ENCODE assay signal across 8 mouse cellular contexts in genomic region chr10:115361840-115362622, GRCm38 (mm10). TPM values are rescaled to one million over a fixed set of nuclear protein-coding genes. Genes with fewer than 3 reads are reported as not detected.
DNase-seq lines count a peak whose midpoint lies in the region; ATAC-seq and TF ChIP-seq lines count a peak whose summit lies in the region.

Tmem19 (minus strand) TSS chr10:115362501.

- peak; percentile 96 for DNase-seq in 3T3-L1 (ENCODE audit: low read depth, low spot score)
- DNase-seq in adrenal gland, postnatal 4 days (ENCODE audit: low spot score in 2 of 2) = peak; percentile 89 to 96
- DNase-seq in embryonic facial prominence, embryonic 14.5 days (ENCODE audit: low spot score) = peak; percentile 99
- peak; percentile 94 for DNase-seq in heart, adult 8-10 months (ENCODE audit: low spot score)
- peak; percentile 98 for DNase-seq in kidney, adult 9 months
- peak; percentile 97 for DNase-seq in limb, embryonic 14.5 days (ENCODE audit: low spot score)
- DNase-seq in midbrain, postnatal 0 days (ENCODE audit: low spot score) = peak; percentile 98
- DNase-seq in spleen, postnatal 14 days (ENCODE audit: low spot score in 2 of 2) = peak; percentile 90 to 92

- peak; percentile 100 for ATAC-seq in embryonic facial prominence, embryonic 14.5 days (ENCODE audit: low read depth)
- peak; percentile 99 for ATAC-seq in limb, embryonic 14.5 days (ENCODE audit: low FRiP score, low read depth)
- ATAC-seq in midbrain, postnatal 0 days (ENCODE audit: low FRiP score) = peak; percentile 99

- H3K27ac ChIP-seq in embryonic facial prominence, embryonic 14.5 days (replicated peaks; ENCODE audit: low read depth, low read length) = peak within 1 kb of the TSS; percentile 92
- H3K27ac ChIP-seq in limb, embryonic 14.5 days (replicated peaks; ENCODE audit: low read depth, low read length) = peak within 1 kb of the TSS; percentile 90
- peak within 1 kb of the TSS; percentile 82 for H3K27ac ChIP-seq in midbrain, postnatal 0 days (ENCODE audit: low read depth, low read length)

- peak within 1 kb of the TSS; percentile 62 for H3K4me2 ChIP-seq in embryonic facial prominence, embryonic 14.5 days (ENCODE audit: low read depth, low read length)
- peak within 1 kb of the TSS; percentile 68 for H3K4me2 ChIP-seq in limb, embryonic 14.5 days (replicated peaks; ENCODE audit: low read depth, low read length, severe bottlenecking)
- peak within 1 kb of the TSS; percentile 63 for H3K4me2 ChIP-seq in midbrain, postnatal 0 days (ENCODE audit: low read depth, low read length, poor library complexity, severe bottlenecking)

- H3K9ac ChIP-seq in embryonic facial prominence, embryonic 14.5 days (ENCODE audit: low read depth, low read length) = peak within 1 kb of the TSS; percentile 56
- peak within 1 kb of the TSS; percentile 55 for H3K9ac ChIP-seq in limb, embryonic 14.5 days (ENCODE audit: low read depth, low read length, severe bottlenecking)
- H3K9ac ChIP-seq in midbrain, postnatal 0 days (replicated peaks; ENCODE audit: low read length, poor library complexity, severe bottlenecking) = peak within 1 kb of the TSS; percentile 70

- peaks cover 14% of the 10 kb centered on the region; the same call in 1 of the 2 replicates for H3K4me1 ChIP-seq in embryonic facial prominence, embryonic 14.5 days (ENCODE audit: control insufficient read depth, insufficient read depth, low read length)
- 0 out of 2 replicates have a peak, but pooled peaks cover 8% of the 10 kb centered on the region for H3K4me1 ChIP-seq in limb, embryonic 14.5 days (ENCODE audit: control insufficient read depth, insufficient read depth, low read length)
- peaks cover 4% of the 10 kb centered on the region; the same call in 1 of the 2 replicates for H3K4me1 ChIP-seq in midbrain, postnatal 0 days (ENCODE audit: insufficient read depth, low read length)

- TF ChIP-seq POLR2A in limb, embryonic 14.5 days (IDR thresholded peaks at IDR 0.05; ENCODE audit: borderline replicate concordance, extremely low read depth, insufficient read depth, insufficient read length) = peak; percentile 83; the same call in 1 of the 2 replicates

- WGBS in embryonic facial prominence, embryonic 14.5 days = under 1% methylated on average over 40 of the region's 58 CpGs
- under 1% methylated on average over 44 of the region's 58 CpGs for WGBS in limb, embryonic 14.5 days
- WGBS in midbrain, postnatal 0 days = under 1% methylated on average over 42 of the region's 58 CpGs

- H3K36me3 ChIP-seq in embryonic facial prominence, embryonic 14.5 days (ENCODE audit: control insufficient read depth, insufficient read depth, low read length) = peaks cover 4% of the 10 kb centered on the region
- no peaks in the 10 kb centered on the region for H3K36me3 ChIP-seq in limb, embryonic 14.5 days (ENCODE audit: control insufficient read depth, insufficient read depth, low read length)
- H3K36me3 ChIP-seq in midbrain, postnatal 0 days (ENCODE audit: insufficient read depth, low read length) = peaks cover 3% of the 10 kb centered on the region; the same call in 1 of the 2 replicates

- H3K4me3 ChIP-seq in embryonic facial prominence, embryonic 14.5 days (ENCODE audit: low read depth, low read length) = peak within 1 kb of the TSS; percentile 64
- peak within 1 kb of the TSS; percentile 57 for H3K4me3 ChIP-seq in limb, embryonic 14.5 days (replicated peaks; ENCODE audit: low read length)
- peak within 1 kb of the TSS; percentile 63 for H3K4me3 ChIP-seq in midbrain, postnatal 0 days (ENCODE audit: low read depth, low read length)

- H3K9me3 ChIP-seq in embryonic facial prominence, embryonic 14.5 days (ENCODE audit: control insufficient read depth, low read length) = no peaks in the 10 kb centered on the region
- H3K9me3 ChIP-seq in limb, embryonic 14.5 days (ENCODE audit: control insufficient read depth, low read length) = no peaks in the 10 kb centered on the region
- H3K9me3 ChIP-seq in midbrain, postnatal 0 days (ENCODE audit: low read length) = no peaks in the 10 kb centered on the region

- no peaks in the 10 kb centered on the region for H3K27me3 ChIP-seq in embryonic facial prominence, embryonic 14.5 days (replicated peaks; ENCODE audit: control insufficient read depth, insufficient read depth, low read length)
- no peaks in the 10 kb centered on the region for H3K27me3 ChIP-seq in limb, embryonic 14.5 days (ENCODE audit: control insufficient read depth, insufficient read depth, low read length)
- no peaks in the 10 kb centered on the region for H3K27me3 ChIP-seq in midbrain, postnatal 0 days (ENCODE audit: insufficient read depth, low read length)

- no peak; the same call in none of the 2 replicates for TF ChIP-seq CTCF in midbrain, postnatal 0 days (IDR thresholded peaks at IDR 0.05)

RNA-seq across cellular contexts. Expression of gene Tmem19, which starts in this region (rescaled TPM):
- total RNA-seq in adrenal gland, postnatal 4 days (2021) = 10 to 100 TPM; 34.1 to 42.3 TPM
- polyA plus RNA-seq in embryonic facial prominence, embryonic 14.5 days (2014; fragmentation: Nextera tagmentation; extraction: Ambion mirVana) = 29.3 and 36.2 TPM in 2 replicates
- 10 to 100 TPM in 3 of 4 experiments, 1 to 10 TPM in 1; 9.9 to 12.7 (median 11.3) TPM for total RNA-seq in heart, adult 8-10 months (2022)
- 18.2 and 19.2 TPM in 2 replicates for polyA plus RNA-seq in limb, embryonic 14.5 days (2012; rRNA removed)
- polyA plus RNA-seq in limb, embryonic 14.5 days (2014; fragmentation: Nextera tagmentation; extraction: Ambion mirVana) = 26.4 and 30.1 TPM in 2 replicates
- 22.1 and 29.0 TPM in 2 replicates for total RNA-seq in midbrain, postnatal 0 days (2014; rRNA removed)
- 36.6 and 37.4 TPM in 2 replicates for polyA plus RNA-seq in midbrain, postnatal 0 days (2015; fragmentation: Nextera tagmentation; extraction: Ambion mirVana)

Comparison
In these comparisons a context has a peak if more than half of its experiments do, and no peak if none do; other contexts are left out.
1. Peak in every context shown above with its lines: DNase-seq, ATAC-seq, H3K4me3 ChIP-seq and H3K27ac ChIP-seq.